Mouse (Mus musculus) neural tube, embryonic 14.5 days (tissue): Measurements from ENCODE around the gene Zfp160. TPM values are rescaled to one million over a fixed set of nuclear protein-coding genes. Genes with fewer than 3 reads are reported as not detected.
"Not testable (repeated sequence)": the region's sequence is repeated elsewhere in the genome, so short reads cannot be mapped to it uniquely, and the experiment has no call there.

Experiments
- ATAC-seq: fragments of 200-750 bp; cut with Nextera tagmentation; 2 replicates; pipeline ENCODE4 v1.8.0; 2017; ENCODE audit warnings: low read depth, mild to moderate bottlenecking, moderate TSS enrichment, moderate library complexity
- H3K27ac ChIP-seq: fragments of 300-500 bp; sonication (generic); 2 replicates; pipeline ENCODE4 v1.5.1; 2014; ENCODE audit warnings: low read depth, mild to moderate bottlenecking, control low read depth, low read length, moderate library complexity, mixed read lengths
- H3K27me3 ChIP-seq: fragments of 300-500 bp; sonication (generic); 2 replicates; pipeline ENCODE4 v1.6.1; 2014; ENCODE audit warnings: low read length; ENCODE audit not compliant: control insufficient read depth, insufficient read depth
- H3K36me3 ChIP-seq: fragments of 300-500 bp; sonication (generic); 2 replicates; pipeline ENCODE4 v1.6.1; 2014; ENCODE audit warnings: low read length, mixed read lengths; ENCODE audit not compliant: control insufficient read depth, insufficient read depth
- H3K4me1 ChIP-seq: fragments of 300-500 bp; sonication (generic); 2 replicates; pipeline ENCODE4 v1.6.1; 2014; ENCODE audit warnings: low read length; ENCODE audit not compliant: control insufficient read depth, insufficient read depth
- H3K4me2 ChIP-seq: fragments of 300-500 bp; sonication (generic); 2 replicates; pipeline ENCODE4 v1.6.1; 2014; ENCODE audit warnings: mild to moderate bottlenecking, low read depth, low read length, control low read depth
- H3K4me3 ChIP-seq: fragments of 300-500 bp; sonication (generic); 2 replicates; pipeline ENCODE4 v1.5.1; 2014; ENCODE audit warnings: low read depth, low read length, control low read depth, mixed read lengths
- H3K9ac ChIP-seq: fragments of 300-500 bp; sonication (generic); replicated peaks from 2 replicates; pipeline ENCODE4 v1.6.1; 2014; ENCODE audit warnings: low read depth, mild to moderate bottlenecking, control low read depth, low read length, mixed read lengths
- H3K9me3 ChIP-seq: fragments of 300-500 bp; sonication (generic); 2 replicates; pipeline ENCODE4 v1.6.1; 2016; ENCODE audit warnings: low read length; ENCODE audit not compliant: control insufficient read depth
- WGBS: fragments of 180-500 bp; shearing (Covaris S2); extraction: QIAGEN DNeasy Blood & Tissue Kit; methylation state at CpG from one replicate; pipeline ENCODE4 v1.1.7; 2014; 5-methylcytosine and 5-hydroxymethylcytosine counted together
- polyA plus RNA-seq: library from polyadenylated mRNA; unstranded; fragments of >200 nt; fragmentation: Nextera tagmentation; extraction: Ambion mirVana; gene quantifications from 2 replicates; pipeline ENCODE4 v1.2.1, GENCODE M21; 2014

Zfp160 gene
- polyA plus RNA-seq, 1 experiment from 2014 or later = 22.2 TPM

DNA sequence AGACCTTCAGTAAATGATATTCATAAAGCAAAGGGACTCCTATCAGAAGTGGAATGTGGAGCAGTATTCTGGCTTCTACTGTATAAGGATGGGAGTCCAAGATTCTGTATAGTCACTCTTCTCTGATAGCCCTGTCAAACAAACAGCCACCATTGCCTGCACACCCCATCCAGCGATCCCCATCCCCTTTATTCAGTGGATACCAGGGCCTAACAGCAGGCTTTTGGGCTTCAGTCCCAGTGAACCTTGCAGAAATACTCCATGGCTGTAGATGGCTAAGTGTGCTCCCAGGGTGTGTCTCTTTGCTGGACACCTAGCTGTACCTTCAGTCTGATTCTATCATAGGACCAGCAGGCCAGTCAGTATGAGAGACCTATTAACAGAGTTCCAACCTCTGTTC, 42.2 kb downstream of the Zfp160 start:
- Histone ChIP-seq H3K4me3 (no peak overlapping the region), H3K4me2 (no peak overlapping the region), H3K36me3 (no peaks in the 10 kb centered on the region), H3K9me3 (no peaks in the 10 kb centered on the region), H3K27ac (no peak overlapping the region), H3K4me1 (no peaks in the 10 kb centered on the region), H3K27me3 (no peaks in the 10 kb centered on the region), H3K9ac (no peak overlapping the region)
- no peak for ATAC-seq
- WGBS = 83% methylated on average over 1 of the region's 1 CpGs

GRCm38 (mm10) chr17:21051341-21051740, 42.6 kb downstream of the Zfp160 start:
- not testable (repeated sequence) for ATAC-seq, H3K4me2 ChIP-seq, H3K27me3 ChIP-seq, H3K4me3 ChIP-seq, H3K27ac ChIP-seq, H3K36me3 ChIP-seq, H3K4me1 ChIP-seq, H3K9ac ChIP-seq, H3K9me3 ChIP-seq
- WGBS = no CpG with 5 or more reads among the region's 3 CpGs

- 80% methylated on average over 3 of the region's 3 CpGs for WGBS
- not testable (repeated sequence) for H3K9me3 ChIP-seq, H3K4me3 ChIP-seq, H3K27me3 ChIP-seq, H3K4me2 ChIP-seq, H3K9ac ChIP-seq, ATAC-seq, H3K4me1 ChIP-seq, H3K36me3 ChIP-seq, H3K27ac ChIP-seq
Measured at GRCm38 (mm10) chr17:21051919-21052318, 43.2 kb downstream of the Zfp160 start.

DNA sequence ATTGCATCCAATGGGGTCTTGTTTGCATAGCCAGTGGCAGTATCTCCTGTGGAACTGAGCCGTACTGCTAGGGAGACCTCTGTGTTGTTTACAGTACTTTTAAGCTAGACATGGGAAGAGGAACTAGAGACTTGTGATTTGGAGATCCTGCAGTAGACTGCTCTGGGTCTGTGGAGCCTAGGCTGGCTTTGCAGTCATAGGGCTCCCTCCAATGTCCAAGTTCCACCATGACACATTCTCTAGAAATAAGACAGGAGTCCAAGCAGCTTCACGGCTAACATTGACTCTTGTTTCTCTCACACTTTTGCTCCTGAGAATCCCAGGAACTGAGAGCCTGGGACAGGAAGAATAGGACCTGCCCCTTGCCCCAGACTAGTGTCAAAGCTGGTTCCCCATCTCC, 44.6 kb downstream of the Zfp160 start:
- no peaks in the 10 kb centered on the region for H3K36me3 ChIP-seq
- no peak overlapping the region for H3K4me2 ChIP-seq
- H3K4me3 ChIP-seq = no peak overlapping the region
- 89% methylated on average over 2 of the region's 2 CpGs for WGBS
- no peak overlapping the region for H3K27ac ChIP-seq
- H3K4me1 ChIP-seq = no peaks in the 10 kb centered on the region
- no peaks in the 10 kb centered on the region for H3K27me3 ChIP-seq
- no peak overlapping the region for H3K9ac ChIP-seq
- no peaks in the 10 kb centered on the region for H3K9me3 ChIP-seq
- ATAC-seq = no peak

DNA sequence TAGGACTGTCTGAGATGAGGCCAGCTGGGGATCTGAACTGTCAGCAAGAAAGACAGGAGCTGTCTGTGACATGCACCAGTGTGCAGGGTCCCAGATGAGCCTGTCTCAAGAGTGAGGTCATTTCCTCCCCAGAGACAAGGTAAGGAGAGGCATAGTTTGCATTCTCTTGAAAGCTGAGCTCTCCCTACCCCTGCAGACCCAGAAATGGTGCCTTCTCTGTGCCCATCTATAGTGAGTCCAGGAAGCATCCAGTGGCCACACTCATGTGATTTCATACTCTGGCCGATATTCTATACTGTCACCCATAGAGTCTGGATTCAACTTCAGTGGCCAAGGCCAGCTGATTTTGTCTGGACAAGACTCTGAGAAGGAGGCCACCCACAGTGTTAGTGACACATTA, 46.4 kb downstream of the Zfp160 start:
- not testable (repeated sequence) for ATAC-seq, H3K4me1 ChIP-seq, H3K9ac ChIP-seq, H3K4me3 ChIP-seq, H3K4me2 ChIP-seq, H3K9me3 ChIP-seq, H3K27ac ChIP-seq, H3K27me3 ChIP-seq, H3K36me3 ChIP-seq
- WGBS = 100% methylated on average over 1 of the region's 1 CpGs

GRCm38 (mm10) chr17:21065501-21065900, 56.8 kb downstream of the Zfp160 start:
- Histone ChIP-seq H3K9ac (no peak overlapping the region), H3K4me2 (no peak overlapping the region), H3K27me3 (no peaks in the 10 kb centered on the region), H3K27ac (no peak overlapping the region), H3K36me3 (no peaks in the 10 kb centered on the region), H3K9me3 (no peaks in the 10 kb centered on the region), H3K4me1 (no peaks in the 10 kb centered on the region), H3K4me3 (no peak overlapping the region)
- 59% methylated on average over 1 of the region's 1 CpGs for WGBS
- no peak for ATAC-seq

DNA sequence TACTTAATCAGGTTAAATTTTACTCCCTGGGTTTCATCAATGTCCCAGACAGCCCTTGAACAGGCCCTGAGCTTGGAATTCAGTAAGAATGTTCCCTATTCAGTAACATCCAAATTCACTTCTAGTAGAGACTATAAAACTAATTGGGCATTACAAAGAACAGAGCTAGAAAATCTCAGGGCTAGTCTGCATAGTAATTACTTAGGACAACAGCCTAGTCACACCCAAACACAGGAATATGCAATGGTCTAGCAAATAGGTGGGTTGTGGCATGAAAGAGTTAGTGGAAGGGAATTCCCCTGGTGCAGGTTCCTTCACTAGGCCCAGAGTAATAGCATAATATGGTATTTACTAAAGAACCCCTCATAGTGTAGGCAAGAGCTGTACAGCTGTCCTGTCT, 58.3 kb downstream of the Zfp160 start:
- ATAC-seq = no peak
- Histone ChIP-seq H3K27ac (no peak overlapping the region), H3K9ac (no peak overlapping the region), H3K4me3 (no peak overlapping the region), H3K4me1 (no peaks in the 10 kb centered on the region), H3K36me3 (no peaks in the 10 kb centered on the region), H3K9me3 (no peaks in the 10 kb centered on the region), H3K4me2 (no peak overlapping the region), H3K27me3 (no peaks in the 10 kb centered on the region)

DNA sequence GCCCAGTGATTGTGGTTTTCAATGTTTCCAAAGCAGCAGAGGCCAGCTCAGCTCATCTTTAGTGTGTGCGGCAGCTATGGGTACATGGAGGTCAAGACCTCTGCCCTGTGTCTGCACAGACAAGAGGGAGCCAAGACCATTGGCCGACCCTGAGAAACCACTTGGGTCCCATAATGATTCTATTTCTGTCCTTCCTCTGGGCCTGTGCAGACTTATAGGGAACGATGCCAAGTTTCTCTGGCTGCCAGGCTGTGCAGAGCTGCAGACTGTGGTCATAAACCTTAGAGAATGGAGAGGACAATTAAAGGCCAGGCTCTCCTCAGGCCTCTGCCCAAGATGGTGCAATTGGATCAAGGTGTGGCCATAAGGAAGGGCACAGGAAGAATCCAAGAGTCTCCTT, 60.7 kb downstream of the Zfp160 start:
- not testable (repeated sequence) for H3K9ac ChIP-seq, H3K27ac ChIP-seq, H3K27me3 ChIP-seq, H3K36me3 ChIP-seq, ATAC-seq, H3K9me3 ChIP-seq, H3K4me2 ChIP-seq, H3K4me1 ChIP-seq, H3K4me3 ChIP-seq
- WGBS = no CpG with 5 or more reads among the region's 3 CpGs

GRCm38 (mm10) chr17:21070971-21071370, 62.3 kb downstream of the Zfp160 start:
- not testable (repeated sequence) for H3K4me1 ChIP-seq, H3K9me3 ChIP-seq, H3K4me3 ChIP-seq, ATAC-seq, H3K27me3 ChIP-seq, H3K36me3 ChIP-seq, H3K4me2 ChIP-seq, H3K9ac ChIP-seq, H3K27ac ChIP-seq
- 86% methylated on average over 2 of the region's 2 CpGs for WGBS
